ENCODE assay signal across 8 mouse cellular contexts in the genomic region with DNA sequence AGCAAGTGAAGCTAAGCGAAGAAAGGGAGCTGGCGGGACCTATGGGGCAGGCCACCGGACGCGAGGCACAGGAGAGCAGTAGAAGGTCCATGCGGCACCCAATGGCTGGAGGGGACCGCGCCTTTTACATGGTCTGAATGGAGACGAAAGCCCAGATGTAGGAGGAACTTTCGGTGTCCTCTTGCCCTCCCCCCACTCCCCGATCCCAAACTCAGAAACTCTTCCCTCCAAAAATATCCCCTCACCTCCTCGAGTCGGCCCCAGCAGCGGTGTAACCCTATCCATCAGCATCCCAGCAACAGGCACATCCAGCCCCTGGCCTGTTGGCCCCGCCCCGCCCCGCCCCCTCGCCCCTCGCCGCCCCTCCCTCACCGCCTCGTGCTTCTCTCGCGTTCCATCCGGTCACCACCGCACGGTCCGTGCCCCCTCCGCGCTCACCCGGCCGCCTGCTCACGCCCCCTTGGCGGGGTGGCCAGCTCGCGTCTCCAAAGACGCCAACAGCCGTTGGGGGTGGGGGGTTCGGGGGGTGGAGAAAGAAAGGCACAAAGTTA. TPM values are rescaled to one million over a fixed set of nuclear protein-coding genes. Genes with fewer than 3 reads are reported as not detected.
A peak's percentile ranks its signal among the peaks of the same experiment; 100 is the strongest.
DNase-seq lines count a peak whose midpoint lies in the region; ATAC-seq and TF ChIP-seq lines count a peak whose summit lies in the region.
"Had no signal": no experiment of that assay in that cellular context is flagged by ENCODE, and none has a peak within 500 bp of the region (broad histone marks: within the 10 kb centered on the region; RNA-seq: fewer than 3 reads in every experiment).

A gene (minus strand): TSS at position 301 of the 551 bp plus-strand sequence.

- TF ChIP-seq POLR2A in CH12.LX (IDR thresholded peaks at IDR 0.05; ENCODE audit: low read depth, low read length): peak; percentile 22; the same call in 1 of the 2 replicates

- H3K36me3 ChIP-seq in CH12.LX (replicated peaks in 1 of 2; ENCODE audit: control insufficient read depth in 1 of 2, insufficient read depth in 1 of 2, low read length in 1 of 2): no peaks in the 10 kb centered on the region
- H3K36me3 ChIP-seq in ES-E14 (ENCODE audit: control insufficient read depth, insufficient read depth, low read length, poor library complexity, severe bottlenecking): no peaks in the 10 kb centered on the region
- H3K36me3 ChIP-seq in kidney, postnatal 0 days (ENCODE audit: insufficient read depth, low read length): no peaks in the 10 kb centered on the region
- no peaks in the 10 kb centered on the region for H3K36me3 ChIP-seq in midbrain, embryonic 13.5 days

- dilution Hi-C loops in CH12.LX (cut with MboI; ENCODE audit: extremely low pct_ligation_motif_present, extremely low pct_unique_long_range_greater_than_20kb, low sequenced_read_pairs): no loop called here

- no peak for TF ChIP-seq RAD21 in CH12.LX (IDR thresholded peaks at IDR 0.05; ENCODE audit: low read depth, low read length)

- ATAC-seq in kidney, postnatal 0 days (replicated peaks; ENCODE audit: low FRiP score, low read depth): peak; percentile 90
- peak; percentile 96 for ATAC-seq in midbrain, embryonic 13.5 days
- ATAC-seq in megakaryocyte-erythroid progenitor cell, adult 5-6 weeks (replicated peaks; ENCODE audit: low FRiP score, low TSS enrichment, poor library complexity, severe bottlenecking): no peak

- H3K4me1 ChIP-seq in CH12.LX (ENCODE audit: control insufficient read depth in 1 of 2, insufficient read depth in 2 of 2) (peaks cover 0 to 8% of the 10 kb centered on the region in 2 experiments; a peak in 1 of 4 replicates), ES-E14 (ENCODE audit: control insufficient read depth in 2 of 2, insufficient read depth in 2 of 2, low read length in 2 of 2, poor library complexity in 1 of 2) (no peaks in the 10 kb centered on the region)
- no peaks in the 10 kb centered on the region for H3K4me1 ChIP-seq in kidney, postnatal 0 days (replicated peaks; ENCODE audit: insufficient read depth, low read length)
- H3K4me1 ChIP-seq in midbrain, embryonic 13.5 days (replicated peaks): 0 out of 2 replicates have a peak, but pooled peaks cover 3% of the 10 kb centered on the region

- peak within 1 kb of the TSS; percentile 62 for H3K9ac ChIP-seq in CH12.LX (ENCODE audit: insufficient read depth, low read depth)
- H3K9ac ChIP-seq in ES-E14 (ENCODE audit: insufficient read depth, low read depth, low read length, poor library complexity, severe bottlenecking): peak within 1 kb of the TSS; percentile 59
- no peak within 1 kb of the TSS for H3K9ac ChIP-seq in kidney, postnatal 0 days (ENCODE audit: low read depth, low read length)
- no peak within 1 kb of the TSS for H3K9ac ChIP-seq in midbrain, embryonic 13.5 days (replicated peaks)

- no peak for TF ChIP-seq EP300 in CH12.LX (IDR thresholded peaks at IDR 0.05; ENCODE audit: low read length)

- no peaks in the 10 kb centered on the region for H3K27me3 ChIP-seq in CH12.LX (replicated peaks)
- H3K27me3 ChIP-seq in kidney, postnatal 0 days (ENCODE audit: insufficient read depth, low read length): no peaks in the 10 kb centered on the region
- peaks cover 18% of the 10 kb centered on the region for H3K27me3 ChIP-seq in midbrain, embryonic 13.5 days

- intact Hi-C loops in left cerebral cortex, postnatal 25 days (cut with DNase I): no loop called here

- in situ Hi-C loops in CH12.LX (cut with MboI; ENCODE audit: low pct_ligation_motif_present, low pct_unique_long_range_greater_than_20kb, low sequenced_read_pairs): no loop called here
- in situ Hi-C loops in ES-E14 (cut with MboI; ENCODE audit: low sequenced_read_pairs in 2 of 2, unreplicated experiment in 2 of 2): no loop called here

- no peaks in the 10 kb centered on the region for H3K9me3 ChIP-seq in CH12.LX (replicated peaks; ENCODE audit: low read length)
- H3K9me3 ChIP-seq in ES-E14 (ENCODE audit: control insufficient read depth, insufficient read depth, low read depth, low read length): no peaks in the 10 kb centered on the region
- H3K9me3 ChIP-seq in kidney, postnatal 0 days (replicated peaks; ENCODE audit: low read length): no peaks in the 10 kb centered on the region
- H3K9me3 ChIP-seq in midbrain, embryonic 13.5 days: no peaks in the 10 kb centered on the region

- H3K4me2 ChIP-seq in CH12.LX (ENCODE audit: insufficient read depth, low read depth, poor library complexity, severe bottlenecking): peak within 1 kb of the TSS; percentile 75
- peak within 1 kb of the TSS; percentile 67 for H3K4me2 ChIP-seq in kidney, postnatal 0 days (ENCODE audit: low read length)
- peak within 1 kb of the TSS; percentile 66 for H3K4me2 ChIP-seq in midbrain, embryonic 13.5 days (replicated peaks)

- peak within 1 kb of the TSS; percentile 26 to 67 (median 53) for H3K4me3 ChIP-seq in CH12.LX (replicated peaks in 1 of 3; ENCODE audit: low read depth in 2 of 3, low read length in 2 of 3, poor library complexity in 1 of 3)
- H3K4me3 ChIP-seq in ES-E14 (ENCODE audit: insufficient read depth in 1 of 2, low read depth in 1 of 2, low read length in 2 of 2, poor library complexity in 1 of 2, severe bottlenecking in 1 of 2): peak within 1 kb of the TSS; percentile 63 to 71
- peak within 1 kb of the TSS; percentile 39 for H3K4me3 ChIP-seq in kidney, postnatal 0 days (replicated peaks; ENCODE audit: low read depth, low read length)
- peak within 1 kb of the TSS; percentile 42 for H3K4me3 ChIP-seq in midbrain, embryonic 13.5 days (replicated peaks)

- no peak for TF ChIP-seq CTCF in CH12.LX (conservative IDR thresholded peaks at IDR 0.05 in 1 of 2, IDR thresholded peaks at IDR 0.05 in 1 of 2; ENCODE audit: low read depth in 2 of 2, low read length in 2 of 2)
- no peak for TF ChIP-seq CTCF in kidney, postnatal 0 days (IDR thresholded peaks at IDR 0.05; ENCODE audit: low read depth)

- H3K27ac ChIP-seq in CH12.LX (ENCODE audit: insufficient read depth, low read depth): no peak within 1 kb of the TSS
- H3K27ac ChIP-seq in ES-E14 (ENCODE audit: insufficient read depth, low read depth, low read length, poor library complexity, severe bottlenecking): no peak within 1 kb of the TSS
- no peak within 1 kb of the TSS for H3K27ac ChIP-seq in kidney, postnatal 0 days
- H3K27ac ChIP-seq in midbrain, embryonic 13.5 days: no peak within 1 kb of the TSS

- H3K79me2 ChIP-seq in CH12.LX (replicated peaks; ENCODE audit: control insufficient read depth, extremely low read depth, insufficient read depth, poor library complexity, severe bottlenecking): no peaks in the 10 kb centered on the region

- 31% methylated on average over 37 of the region's 39 CpGs for WGBS in kidney, postnatal 0 days
- 23% methylated on average over 31 of the region's 39 CpGs for WGBS in midbrain, embryonic 13.5 days

- DNase-seq in CH12.LX (ENCODE audit: extremely low read depth) (peak; percentile 17), ES-E14 (ENCODE audit: low read depth, low spot score) (peak; percentile 24)
- peak; percentile 81 for DNase-seq in forelimb bud, embryonic 11.5 days (ENCODE audit: low read depth, low spot score)
- peak; percentile 25 for DNase-seq in kidney, postnatal 0 days (ENCODE audit: low spot score)
- DNase-seq in left cerebral cortex, postnatal 25 days (ENCODE audit: low spot score in 2 of 2): no peak

TF ChIP-seq in CH12.LX, 34 proteins besides CTCF, POLR2A, EP300 and RAD21:
- TF ChIP-seq TBP (conservative IDR thresholded peaks at IDR 0.05; ENCODE audit: low read depth, low read length): no peak
- no peak for TF ChIP-seq CHD2 (IDR thresholded peaks at IDR 0.05; ENCODE audit: low read length)
- no peak for TF ChIP-seq MAX (IDR thresholded peaks at IDR 0.05; ENCODE audit: low read length)

TF ChIP-seq in ES-E14, 5 proteins besides CTCF, POLR2A, EP300 and RAD21:
- TF ChIP-seq MAFK (IDR thresholded peaks at IDR 0.05; ENCODE audit: insufficient read depth, low read depth, low read length) (no peak), ZNF384 (IDR thresholded peaks at IDR 0.05; ENCODE audit: low read depth, low read length) (no peak), ZC3H11A (IDR thresholded peaks at IDR 0.05; ENCODE audit: borderline replicate concordance, low read depth, low read length) (no peak), CHD2 (IDR thresholded peaks at IDR 0.05; ENCODE audit: low read depth, low read length) (no peak), HCFC1 (IDR thresholded peaks at IDR 0.05; ENCODE audit: borderline replicate concordance, insufficient read depth, low read length) (no peak)

RNA-seq across cellular contexts. Expression of the gene that starts here (rescaled TPM):
- total RNA-seq in CH12.LX (2012; rRNA removed) (3.3 TPM in 2 replicates), CH12.LX (2014; rRNA removed) (3.7 and 4.3 TPM in 2 replicates), ES-E14 (2012; rRNA removed) (3.1 and 3.9 TPM in 2 replicates)
- 3.6 and 4.1 TPM in 2 replicates for polyA plus RNA-seq in CH12.LX (2012; ENCODE audit: insufficient read length, low read depth)
- polyA plus RNA-seq in kidney, postnatal 0 days (2015; fragmentation: Nextera tagmentation; extraction: Ambion mirVana): 1.1 and 1.4 TPM in 2 replicates
- 2.1 and 3.0 TPM in 2 replicates for polyA plus RNA-seq in midbrain, embryonic 13.5 days (2015; fragmentation: Nextera tagmentation; extraction: Ambion mirVana)
- not detected in 2 replicates for total RNA-seq in megakaryocyte-erythroid progenitor cell, adult 5-6 weeks (2014; fragmentation: Nextera tagmentation)
- total RNA-seq in megakaryocyte-erythroid progenitor cell, adult 5-6 weeks (2017): not detected in 2 replicates
- total RNA-seq in left cerebral cortex, postnatal 25 days (2021): not detected
- polyA plus RNA-seq: cortical plate, adult 2 months had no signal

Comparison
In these comparisons a context has a peak if more than half of its experiments do, and no peak if none do; other contexts are left out.
1. DNase-seq: peak in CH12.LX (single experiment), ES-E14 (single experiment), forelimb bud, embryonic 11.5 days (single experiment) and kidney, postnatal 0 days (single experiment); none in left cerebral cortex, postnatal 25 days (0 of 2).
2. H3K9ac ChIP-seq: peak in CH12.LX (single experiment) and ES-E14 (single experiment); none in kidney, postnatal 0 days (single experiment) and midbrain, embryonic 13.5 days (single experiment).
3. Peak in every context shown above with its lines, with median percentiles within 50 percentile points of each other: H3K4me2 ChIP-seq and H3K4me3 ChIP-seq.